Mouse (Mus musculus): ENCODE results near the gene Ccdc117. TPM values are rescaled to one million over a fixed set of nuclear protein-coding genes. Genes with fewer than 3 reads are reported as not detected.

Ccdc117 gene
- total RNA-seq, 1 experiment = 27.4 TPM

- no peaks in the 10 kb centered on the region for H3K9me3 ChIP-seq (ENCODE audit: control insufficient read depth, insufficient read depth, low read depth, low read length)
- no peak for DNase-seq (ENCODE audit: low read depth, low spot score)
- peak overlapping the region; percentile 96 for H3K27ac ChIP-seq (ENCODE audit: insufficient read depth, low read depth, low read length, poor library complexity, severe bottlenecking)
- no peak overlapping the region; the same call in 1 of the 2 replicates for H3K9ac ChIP-seq (ENCODE audit: insufficient read depth, low read depth, low read length, poor library complexity, severe bottlenecking)
- H3K4me3 ChIP-seq (ENCODE audit: insufficient read depth in 1 of 2, low read depth in 1 of 2, low read length in 2 of 2, poor library complexity in 1 of 2, severe bottlenecking in 1 of 2) = peak overlapping the region in 1 of 2 experiments; percentile 10; a peak in 1 of 4 replicates
- no peaks in the 10 kb centered on the region for H3K36me3 ChIP-seq (ENCODE audit: control insufficient read depth, insufficient read depth, low read length, poor library complexity, severe bottlenecking)
- in situ Hi-C loops (cut with MboI; ENCODE audit: low sequenced_read_pairs in 2 of 2, unreplicated experiment in 2 of 2) = no loop called here
- TF ChIP-seq ZNF384 (IDR thresholded peaks at IDR 0.05; ENCODE audit: low read depth, low read length) (no peak), MAFK (IDR thresholded peaks at IDR 0.05; ENCODE audit: insufficient read depth, low read depth, low read length) (no peak), HCFC1 (IDR thresholded peaks at IDR 0.05; ENCODE audit: borderline replicate concordance, insufficient read depth, low read length) (no peak), ZC3H11A (IDR thresholded peaks at IDR 0.05; ENCODE audit: borderline replicate concordance, low read depth, low read length) (no peak), CHD2 (IDR thresholded peaks at IDR 0.05; ENCODE audit: low read depth, low read length) (no peak)
- H3K4me1 ChIP-seq (ENCODE audit: control insufficient read depth in 2 of 2, insufficient read depth in 2 of 2, low read length in 2 of 2, poor library complexity in 1 of 2) = peaks cover 10 to 23% of the 10 kb centered on the region in 2 experiments; a peak in 3 of 4 replicates
Observed at GRCm38 (mm10) chr11:5496559-5497248, 45.3 kb downstream of the Ccdc117 start.

- Histone ChIP-seq H3K36me3 (ENCODE audit: control insufficient read depth, insufficient read depth, low read length, poor library complexity, severe bottlenecking) (no peaks in the 10 kb centered on the region), H3K4me3 (ENCODE audit: insufficient read depth in 1 of 2, low read depth in 1 of 2, low read length in 2 of 2, poor library complexity in 1 of 2, severe bottlenecking in 1 of 2) (no peak overlapping the region), H3K9ac (ENCODE audit: insufficient read depth, low read depth, low read length, poor library complexity, severe bottlenecking) (no peak overlapping the region), H3K27ac (ENCODE audit: insufficient read depth, low read depth, low read length, poor library complexity, severe bottlenecking) (peak overlapping the region; percentile 96), H3K9me3 (ENCODE audit: control insufficient read depth, insufficient read depth, low read depth, low read length) (no peaks in the 10 kb centered on the region), H3K4me1 (ENCODE audit: control insufficient read depth in 2 of 2, insufficient read depth in 2 of 2, low read length in 2 of 2, poor library complexity in 1 of 2) (peaks cover 7 to 23% of the 10 kb centered on the region in 2 experiments; a peak in 3 of 4 replicates)
- no peak for DNase-seq (ENCODE audit: low read depth, low spot score)
- in situ Hi-C loops (cut with MboI; ENCODE audit: low sequenced_read_pairs in 2 of 2, unreplicated experiment in 2 of 2) = no loop called here
- TF ChIP-seq ZC3H11A (IDR thresholded peaks at IDR 0.05; ENCODE audit: borderline replicate concordance, low read depth, low read length) (no peak), ZNF384 (IDR thresholded peaks at IDR 0.05; ENCODE audit: low read depth, low read length) (no peak), MAFK (IDR thresholded peaks at IDR 0.05; ENCODE audit: insufficient read depth, low read depth, low read length) (no peak), HCFC1 (IDR thresholded peaks at IDR 0.05; ENCODE audit: borderline replicate concordance, insufficient read depth, low read length) (no peak), CHD2 (IDR thresholded peaks at IDR 0.05; ENCODE audit: low read depth, low read length) (no peak)
Observed at GRCm38 (mm10) chr11:5495906-5496305, 46.1 kb downstream of the Ccdc117 start.

DNA sequence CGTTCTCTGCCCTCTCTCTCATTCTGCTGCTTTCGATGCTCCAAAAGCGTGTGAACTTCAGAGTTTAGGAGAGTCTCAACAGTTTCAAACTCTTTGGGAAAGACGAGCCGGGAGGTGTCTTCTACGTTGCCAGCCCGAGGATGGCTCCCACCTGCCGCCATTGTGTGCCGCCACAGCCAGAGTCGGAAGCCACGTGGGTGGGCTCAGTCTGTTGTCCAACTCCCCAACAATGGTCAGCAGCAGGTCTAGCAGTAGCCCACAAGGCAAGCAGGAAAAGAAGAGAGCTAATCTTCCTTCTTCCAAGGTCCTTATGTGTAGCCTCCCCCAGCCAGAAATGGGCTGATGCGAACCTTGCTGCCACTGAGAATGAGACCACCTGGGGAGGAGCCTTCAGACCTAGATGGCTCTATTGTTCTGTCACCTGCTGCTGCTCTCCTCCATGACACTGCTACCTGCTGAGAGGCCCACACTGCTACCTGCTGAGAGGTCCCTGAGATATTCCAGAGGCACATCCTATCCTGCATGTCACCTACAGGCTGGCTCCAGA, 46.6 kb downstream of the Ccdc117 start:
- TF ChIP-seq MAFK (IDR thresholded peaks at IDR 0.05; ENCODE audit: insufficient read depth, low read depth, low read length) = no peak
- Histone ChIP-seq H3K9me3 (ENCODE audit: control insufficient read depth, insufficient read depth, low read depth, low read length) (no peaks in the 10 kb centered on the region), H3K27ac (ENCODE audit: insufficient read depth, low read depth, low read length, poor library complexity, severe bottlenecking) (peak overlapping the region; percentile 96), H3K9ac (ENCODE audit: insufficient read depth, low read depth, low read length, poor library complexity, severe bottlenecking) (peak overlapping the region; percentile 69), H3K4me3 (ENCODE audit: insufficient read depth in 1 of 2, low read depth in 1 of 2, low read length in 2 of 2, poor library complexity in 1 of 2, severe bottlenecking in 1 of 2) (peak overlapping the region; percentile 27 to 53; a peak in 3 of 4 replicates), H3K4me1 (ENCODE audit: control insufficient read depth in 2 of 2, insufficient read depth in 2 of 2, low read length in 2 of 2, poor library complexity in 1 of 2) (peaks cover 7 to 23% of the 10 kb centered on the region in 2 experiments; a peak in 3 of 4 replicates), H3K36me3 (ENCODE audit: control insufficient read depth, insufficient read depth, low read length, poor library complexity, severe bottlenecking) (no peaks in the 10 kb centered on the region)
- in situ Hi-C loops (cut with MboI; ENCODE audit: low sequenced_read_pairs in 2 of 2, unreplicated experiment in 2 of 2) = no loop called here
- no peak for DNase-seq (ENCODE audit: low read depth, low spot score)

DNA sequence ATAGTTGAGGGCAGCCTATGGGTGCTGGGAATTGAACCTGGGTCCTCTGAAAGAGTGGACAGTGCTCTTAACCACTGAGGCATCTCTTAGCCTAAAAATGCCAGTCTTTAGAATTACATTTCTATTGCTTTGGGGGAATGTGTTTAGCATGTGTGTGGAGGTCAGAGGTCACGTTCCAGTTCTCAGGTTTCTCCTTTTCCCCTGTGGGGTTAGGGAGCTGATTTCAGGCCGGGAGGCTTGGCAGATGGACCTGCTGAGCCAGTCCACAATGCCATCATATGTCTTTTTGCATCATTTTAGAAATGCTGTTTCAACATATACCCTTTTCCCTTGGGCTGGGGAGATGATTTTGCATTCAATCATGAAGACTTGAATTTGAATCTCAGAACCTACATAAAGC, 48.1 kb downstream of the Ccdc117 start:
- in situ Hi-C loops (cut with MboI; ENCODE audit: low sequenced_read_pairs in 2 of 2, unreplicated experiment in 2 of 2) = no loop called here
- no peak for TF ChIP-seq ZC3H11A (IDR thresholded peaks at IDR 0.05; ENCODE audit: borderline replicate concordance, low read depth, low read length)
- no peak for TF ChIP-seq MAFK (IDR thresholded peaks at IDR 0.05; ENCODE audit: insufficient read depth, low read depth, low read length)
- no peak for TF ChIP-seq ZNF384 (IDR thresholded peaks at IDR 0.05; ENCODE audit: low read depth, low read length)
- no peak for TF ChIP-seq CHD2 (IDR thresholded peaks at IDR 0.05; ENCODE audit: low read depth, low read length)
- TF ChIP-seq HCFC1 (IDR thresholded peaks at IDR 0.05; ENCODE audit: borderline replicate concordance, insufficient read depth, low read length) = no peak
- Histone ChIP-seq H3K9me3 (ENCODE audit: control insufficient read depth, insufficient read depth, low read depth, low read length) (no peaks in the 10 kb centered on the region), H3K27ac (ENCODE audit: insufficient read depth, low read depth, low read length, poor library complexity, severe bottlenecking) (no peak overlapping the region; the same call in 1 of the 2 replicates), H3K9ac (ENCODE audit: insufficient read depth, low read depth, low read length, poor library complexity, severe bottlenecking) (no peak overlapping the region; the same call in 1 of the 2 replicates), H3K36me3 (ENCODE audit: control insufficient read depth, insufficient read depth, low read length, poor library complexity, severe bottlenecking) (no peaks in the 10 kb centered on the region), H3K4me1 (ENCODE audit: control insufficient read depth in 2 of 2, insufficient read depth in 2 of 2, low read length in 2 of 2, poor library complexity in 1 of 2) (peaks cover 4 to 18% of the 10 kb centered on the region in 2 experiments; a peak in 2 of 4 replicates), H3K4me3 (ENCODE audit: insufficient read depth in 1 of 2, low read depth in 1 of 2, low read length in 2 of 2, poor library complexity in 1 of 2, severe bottlenecking in 1 of 2) (peak overlapping the region in 1 of 2 experiments; percentile 21; a peak in 1 of 4 replicates)
- no peak for DNase-seq (ENCODE audit: low read depth, low spot score)

Measured in ES-E14 (cell line).